Comparison of ENCODE assay signal across 8 mouse cellular contexts in genomic region chr11:61305377-61305776, GRCm38 (mm10). TPM values are rescaled to one million over a fixed set of nuclear protein-coding genes. Genes with fewer than 3 reads are reported as not detected.
DNase-seq lines count a peak whose midpoint lies in the region; ATAC-seq and TF ChIP-seq lines count a peak whose summit lies in the region.

No protein-coding gene starts in this region.

- H3K27ac ChIP-seq in liver, embryonic 12.5 days: no peak overlapping the region
- no peak overlapping the region for H3K27ac ChIP-seq in thymus, adult 2 months (ENCODE audit: control insufficient read depth, insufficient read depth, low read length)
- H3K27ac ChIP-seq in embryonic facial prominence, embryonic 10.5 days (replicated peaks): no peak overlapping the region

- DNase-seq in adrenal gland, adult 18-20 months (ENCODE audit: low spot score in 2 of 2): peak; percentile 34 to 40
- DNase-seq in adrenal gland, postnatal 25 days: no peak
- peak; percentile 24 for DNase-seq in liver
- peak; percentile 68 for DNase-seq in lung, postnatal 14 days
- DNase-seq in thymus, adult 2 months: peak; percentile 77
- DNase-seq in embryonic facial prominence, embryonic 10.5 days (ENCODE audit: low spot score): no peak

- H3K27me3 ChIP-seq in liver, embryonic 12.5 days (replicated peaks): no peaks in the 10 kb centered on the region
- no peaks in the 10 kb centered on the region for H3K27me3 ChIP-seq in thymus, adult 2 months (ENCODE audit: control insufficient read depth, insufficient read depth, low read length)
- no peaks in the 10 kb centered on the region; the same call in 1 of the 2 replicates for H3K27me3 ChIP-seq in embryonic facial prominence, embryonic 10.5 days (replicated peaks; ENCODE audit: low read depth, poor library complexity, severe bottlenecking)

- ATAC-seq in liver, embryonic 12.5 days: no peak
- 0 out of 2 replicates have a peak, but pooled peaks have one; percentile 44 for ATAC-seq in erythroblast, adult 5-6 weeks (replicated peaks; ENCODE audit: low FRiP score, poor library complexity, severe bottlenecking)

- H3K4me3 ChIP-seq in liver, embryonic 12.5 days: no peak overlapping the region
- H3K4me3 ChIP-seq in thymus, adult 2 months (ENCODE audit: control insufficient read depth, insufficient read depth, low read length): no peak overlapping the region
- H3K4me3 ChIP-seq in embryonic facial prominence, embryonic 10.5 days: no peak overlapping the region

- TF ChIP-seq CTCF in thymus, adult 2 months (IDR thresholded peaks at IDR 0.05; ENCODE audit: borderline replicate concordance, control insufficient read depth, extremely low read depth, insufficient read depth, low read length, poor library complexity): no peak

- no peak overlapping the region for H3K4me2 ChIP-seq in liver, embryonic 12.5 days

- WGBS in liver, embryonic 12.5 days (ENCODE audit: insufficient replicate concordance): 63% methylated on average over 4 of the region's 4 CpGs
- WGBS in thymus, adult 2 months: 68% methylated on average over 4 of the region's 4 CpGs
- WGBS in embryonic facial prominence, embryonic 10.5 days: 79% methylated on average over 4 of the region's 4 CpGs

- TF ChIP-seq POLR2A in thymus, adult 2 months (IDR thresholded peaks at IDR 0.05; ENCODE audit: control insufficient read depth, extremely low read depth, insufficient read depth, low read length, poor library complexity): no peak

- no peak overlapping the region for H3K9ac ChIP-seq in liver, embryonic 12.5 days

- 0 out of 2 replicates have a peak, but pooled peaks cover 5% of the 10 kb centered on the region for H3K9me3 ChIP-seq in liver, embryonic 12.5 days (replicated peaks)
- 0 out of 2 replicates have a peak, but pooled peaks cover 4% of the 10 kb centered on the region for H3K9me3 ChIP-seq in embryonic facial prominence, embryonic 10.5 days

- H3K36me3 ChIP-seq in liver, embryonic 12.5 days: no peaks in the 10 kb centered on the region
- no peaks in the 10 kb centered on the region for H3K36me3 ChIP-seq in thymus, adult 2 months (ENCODE audit: control insufficient read depth, insufficient read depth, low read length)
- H3K36me3 ChIP-seq in embryonic facial prominence, embryonic 10.5 days (replicated peaks): no peaks in the 10 kb centered on the region

- peaks cover 14% of the 10 kb centered on the region for H3K4me1 ChIP-seq in liver, embryonic 12.5 days
- peaks cover 12% of the 10 kb centered on the region for H3K4me1 ChIP-seq in thymus, adult 2 months (replicated peaks; ENCODE audit: control insufficient read depth, insufficient read depth, low read length)
- peaks cover 7% of the 10 kb centered on the region for H3K4me1 ChIP-seq in embryonic facial prominence, embryonic 10.5 days

RNA-seq across cellular contexts. Expression of gene Slc47a2, which starts 37.3 kb away (rescaled TPM):
- not detected for total RNA-seq in adrenal gland, adult 18-20 months (2021)
- not detected in 2 replicates for total RNA-seq in adrenal gland, postnatal 25 days (2021)
- 0.12 TPM in 1 of 2 replicates, not detected in the other for polyA plus RNA-seq in liver, embryonic 12.5 days (2016; fragmentation: Nextera tagmentation; extraction: Ambion mirVana)
- total RNA-seq in erythroblast, adult 5-6 weeks (2015; ENCODE audit: low replicate concordance): not detected in 2 replicates
- total RNA-seq in erythroblast, adult 5-6 weeks (2017; ENCODE audit: low replicate concordance): not detected in 2 replicates
- 0.51 and 0.67 TPM in 2 replicates for polyA plus RNA-seq in thymus, adult 2 months (2012; rRNA removed)
- polyA plus RNA-seq in embryonic facial prominence, embryonic 10.5 days (2016; fragmentation: Nextera tagmentation; extraction: Ambion mirVana): not detected in 2 replicates

RNA-seq across cellular contexts. Expression of gene Aldh3a2, which starts 38.1 kb away (rescaled TPM):
- 10 to 100 TPM; 41.6 to 59.9 TPM for total RNA-seq in adrenal gland, adult 18-20 months (2021)
- total RNA-seq in adrenal gland, postnatal 25 days (2021): 54.9 and 69.0 TPM in 2 replicates
- polyA plus RNA-seq in liver, embryonic 12.5 days (2016; fragmentation: Nextera tagmentation; extraction: Ambion mirVana): 19.5 and 24.5 TPM in 2 replicates
- total RNA-seq in erythroblast, adult 5-6 weeks (2015; ENCODE audit: low replicate concordance): 14.6 and 20.5 TPM in 2 replicates
- 5.0 and 20.4 TPM in 2 replicates for total RNA-seq in erythroblast, adult 5-6 weeks (2017; ENCODE audit: low replicate concordance)
- 89.9 and 92.7 TPM in 2 replicates for polyA plus RNA-seq in thymus, adult 2 months (2012; rRNA removed)
- 16.7 and 17.6 TPM in 2 replicates for polyA plus RNA-seq in embryonic facial prominence, embryonic 10.5 days (2016; fragmentation: Nextera tagmentation; extraction: Ambion mirVana)

Comparison
In these comparisons a context has a peak if more than half of its experiments do, and no peak if none do; other contexts are left out.
1. DNase-seq: peak in adrenal gland, adult 18-20 months (2 of 2), liver (single experiment), lung, postnatal 14 days (single experiment) and thymus, adult 2 months (single experiment); none in adrenal gland, postnatal 25 days (single experiment) and embryonic facial prominence, embryonic 10.5 days (single experiment).